Mouse (Mus musculus) liver, embryonic 11.5 days (tissue): ENCODE results near the gene Usp33. TPM values are rescaled to one million over a fixed set of nuclear protein-coding genes. Genes with fewer than 3 reads are reported as not detected.

Experiments used
- ATAC-seq: fragments of 200-750 bp; cut with Nextera tagmentation; replicated peaks from 2 replicates; pipeline ENCODE4 v1.8.0; 2017; ENCODE audit warnings: moderate number of reproducible peaks, mild to moderate bottlenecking, moderate TSS enrichment, moderate library complexity; ENCODE audit not compliant: low FRiP score
- DNase-seq: peaks from one replicate; pipeline ENCODE4 v3.0.0-alpha.2; 2017; ENCODE audit warnings: low spot score
- H3K27ac ChIP-seq: fragments of 300-500 bp; sonication (generic); 2 replicates; pipeline ENCODE4 v1.5.1; 2014; ENCODE audit warnings: mild to moderate bottlenecking, low read depth, low read length, control low read depth
- H3K27me3 ChIP-seq: fragments of 300-500 bp; sonication (generic); replicated peaks from 2 replicates; pipeline ENCODE4 v1.6.1; 2014; ENCODE audit warnings: low read length, mixed read lengths; ENCODE audit not compliant: control insufficient read depth, insufficient read depth
- H3K36me3 ChIP-seq: fragments of 300-500 bp; sonication (generic); 2 replicates; pipeline ENCODE4 v1.6.1; 2014; ENCODE audit warnings: mild to moderate bottlenecking, low read length, moderate library complexity, mixed read lengths; ENCODE audit not compliant: control insufficient read depth, insufficient read depth
- H3K4me1 ChIP-seq: fragments of 300-500 bp; sonication (generic); replicated peaks from 2 replicates; pipeline ENCODE4 v1.6.1; 2014; ENCODE audit warnings: low read length, mixed read lengths; ENCODE audit not compliant: control insufficient read depth, insufficient read depth
- H3K4me2 ChIP-seq: fragments of 300-500 bp; sonication (generic); 2 replicates; pipeline ENCODE4 v1.6.1; 2014; ENCODE audit warnings: mild to moderate bottlenecking, control low read depth, moderate library complexity
- H3K4me3 ChIP-seq: fragments of 300-500 bp; sonication (generic); 2 replicates; pipeline ENCODE4 v1.5.1; 2014; ENCODE audit warnings: low read depth, low read length, control low read depth
- H3K9ac ChIP-seq: fragments of 300-500 bp; sonication (generic); 2 replicates; pipeline ENCODE4 v1.6.1; 2014; ENCODE audit warnings: low read depth, low read length, control low read depth
- H3K9me3 ChIP-seq: fragments of 300-500 bp; sonication (generic); 2 replicates; pipeline ENCODE4 v1.6.1; 2016; ENCODE audit warnings: low read length, inconsistent platforms, mixed read lengths; ENCODE audit not compliant: control insufficient read depth
- WGBS: fragments of 180-500 bp; shearing (Covaris S2); extraction: QIAGEN DNeasy Blood & Tissue Kit; methylation state at CpG from one replicate; pipeline ENCODE4 v1.1.7; 2014; 5-methylcytosine and 5-hydroxymethylcytosine counted together
- polyA plus RNA-seq: library from polyadenylated mRNA; unstranded; fragments of >200 nt; fragmentation: Nextera tagmentation; extraction: Ambion mirVana; gene quantifications from 2 replicates; pipeline ENCODE4 v1.2.1, GENCODE M21; 2014

Gene Usp33
- polyA plus RNA-seq, 1 experiment from 2014 or later = 42.0 TPM

DNA sequence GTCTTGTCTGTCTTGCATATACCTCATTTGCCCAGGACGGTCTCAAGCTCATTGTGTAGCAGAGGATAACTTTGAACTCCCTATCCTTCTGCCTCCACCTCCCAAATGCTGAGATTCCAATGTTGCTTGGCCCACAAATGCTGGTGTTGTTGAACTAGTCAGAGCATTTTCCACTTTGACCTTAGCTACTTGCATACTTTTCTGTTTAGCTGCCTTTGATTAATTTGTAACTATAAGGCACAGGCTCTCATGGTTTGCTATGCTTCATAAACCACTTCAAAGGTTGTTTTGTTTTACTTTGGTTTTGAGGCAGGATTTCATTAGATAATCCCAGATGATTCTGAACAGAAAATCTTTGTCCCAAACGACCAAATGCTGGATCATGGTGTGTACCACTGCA is 57.5 kb downstream of the Usp33 start:
- no peak for DNase-seq

DNA sequence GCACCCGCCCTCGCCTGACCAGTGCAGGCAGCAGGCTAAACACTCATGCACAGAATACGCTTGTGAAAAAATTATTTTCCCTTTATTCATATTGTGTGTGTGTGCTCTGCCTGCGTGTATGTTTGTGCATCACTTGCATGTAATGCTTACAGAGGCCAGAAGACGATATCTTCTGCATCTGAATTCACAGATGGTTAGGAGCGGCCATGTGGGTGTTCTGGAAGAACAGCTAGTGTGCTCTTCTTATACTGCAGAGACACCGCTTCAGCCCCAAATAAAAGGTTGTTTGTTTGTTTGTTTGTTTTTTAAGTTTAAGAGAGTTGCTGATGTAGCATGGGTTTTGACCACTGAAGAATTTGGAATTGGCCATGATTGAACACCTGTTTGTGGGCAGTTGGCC is 59.1 kb downstream of the Usp33 start:
- H3K4me2 ChIP-seq = peak overlapping the region; percentile 46; the same call in 1 of the 2 replicates
- no peak; the same call in 1 of the 2 replicates for ATAC-seq

More for the DNA sequence above, 57.5 kb downstream of the Usp33 start:
- H3K9ac ChIP-seq = no peak overlapping the region
- H3K4me1 ChIP-seq = peaks cover 54% of the 10 kb centered on the region
- WGBS = 70% methylated on average over 2 of the region's 2 CpGs
- H3K36me3 ChIP-seq = peaks cover 4% of the 10 kb centered on the region; the same call in 1 of the 2 replicates
- no peak overlapping the region for H3K27ac ChIP-seq
- H3K27me3 ChIP-seq = no peaks in the 10 kb centered on the region
- ATAC-seq = no peak
- H3K4me3 ChIP-seq = no peak overlapping the region
- no peak overlapping the region for H3K4me2 ChIP-seq
- H3K9me3 ChIP-seq = no peaks in the 10 kb centered on the region

DNA sequence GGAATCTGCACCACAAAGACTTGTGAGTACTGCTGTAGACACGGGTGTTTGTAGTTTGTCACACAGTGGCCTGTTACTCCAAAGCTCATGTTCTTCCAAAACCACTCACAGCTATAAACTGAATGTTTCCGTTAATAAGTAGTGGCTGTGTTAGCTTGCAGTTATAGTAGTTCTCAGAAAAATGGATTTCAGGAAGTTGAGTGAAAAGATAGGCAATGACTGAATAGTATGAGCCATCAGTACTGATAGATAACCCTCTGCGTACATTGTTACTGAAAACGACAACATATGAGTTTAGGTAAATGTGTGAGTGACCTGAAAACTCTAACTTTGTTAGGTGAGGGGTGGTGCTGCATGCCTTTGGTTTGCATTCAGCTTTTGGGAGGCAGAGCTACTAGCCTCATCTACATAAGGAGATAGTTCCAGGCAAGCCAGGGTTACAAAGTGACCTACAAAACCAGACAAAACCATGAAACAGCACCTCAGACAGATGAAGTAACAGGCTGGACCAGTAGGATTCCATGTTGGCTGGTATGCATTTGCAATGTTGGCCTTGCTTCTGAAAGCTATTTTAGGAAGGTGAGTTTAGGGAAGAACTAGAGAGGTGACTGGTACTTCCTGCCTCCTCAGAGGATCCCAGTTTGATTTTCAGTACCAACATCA is 59.8 kb downstream of the Usp33 start:
- no peaks in the 10 kb centered on the region for H3K9me3 ChIP-seq
- ATAC-seq (peak; percentile 56), DNase-seq (no peak)
- H3K36me3 ChIP-seq = no peaks in the 10 kb centered on the region
- H3K27me3 ChIP-seq = no peaks in the 10 kb centered on the region
- WGBS = 47% methylated on average over 4 of the region's 4 CpGs
- H3K4me1 ChIP-seq = peaks cover 58% of the 10 kb centered on the region
- peak overlapping the region; percentile 34; the same call in 1 of the 2 replicates for H3K27ac ChIP-seq
- H3K4me2 ChIP-seq = peak overlapping the region; percentile 46; the same call in 1 of the 2 replicates
- no peak overlapping the region for H3K9ac ChIP-seq
- H3K4me3 ChIP-seq = no peak overlapping the region

More for the DNA sequence above, 59.1 kb downstream of the Usp33 start:
- Histone ChIP-seq H3K27me3 (no peaks in the 10 kb centered on the region), H3K36me3 (no peaks in the 10 kb centered on the region), H3K9me3 (no peaks in the 10 kb centered on the region), H3K4me1 (peaks cover 51% of the 10 kb centered on the region), H3K9ac (no peak overlapping the region), H3K4me3 (no peak overlapping the region), H3K27ac (peak overlapping the region; percentile 34; the same call in 1 of the 2 replicates)
- no peak for DNase-seq
- 77% methylated on average over 7 of the region's 7 CpGs for WGBS

DNA sequence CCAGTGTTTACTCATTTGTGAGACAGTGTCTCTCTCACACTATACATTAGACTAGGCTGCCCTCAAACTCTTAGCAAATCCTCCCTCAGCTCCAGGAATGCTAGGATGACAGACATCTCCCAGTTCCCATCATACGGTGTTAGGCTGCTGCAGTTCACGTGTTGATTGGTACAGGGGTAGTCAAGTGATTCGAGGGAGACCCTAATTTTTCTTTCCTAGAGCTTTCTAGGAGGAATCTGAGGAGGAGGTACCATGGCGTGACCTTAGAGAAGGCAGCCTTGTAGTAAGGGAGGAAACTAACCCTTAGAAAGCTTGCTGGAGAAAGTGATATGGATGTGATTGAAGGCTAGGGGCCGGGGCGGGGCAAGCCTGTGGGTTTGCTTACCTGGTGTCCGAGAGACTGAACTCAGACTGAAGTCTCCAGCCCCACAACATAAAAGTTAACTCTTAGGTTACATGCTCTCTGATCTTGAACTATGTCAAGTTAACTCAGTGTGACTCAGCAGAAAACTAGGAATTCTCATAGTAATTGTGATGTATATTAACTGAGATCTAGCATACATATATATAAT is 64.8 kb downstream of the Usp33 start:
- DNase-seq = no peak
- ATAC-seq = no peak
- Histone ChIP-seq H3K4me3 (no peak overlapping the region), H3K9me3 (no peaks in the 10 kb centered on the region), H3K4me1 (peaks cover 26% of the 10 kb centered on the region), H3K4me2 (no peak overlapping the region), H3K27me3 (no peaks in the 10 kb centered on the region), H3K27ac (peak overlapping the region; percentile 19; the same call in 1 of the 2 replicates), H3K9ac (0 out of 2 replicates have a peak overlapping the region, but pooled peaks have one; percentile 5), H3K36me3 (no peaks in the 10 kb centered on the region)
- 58% methylated on average over 7 of the region's 7 CpGs for WGBS

DNA sequence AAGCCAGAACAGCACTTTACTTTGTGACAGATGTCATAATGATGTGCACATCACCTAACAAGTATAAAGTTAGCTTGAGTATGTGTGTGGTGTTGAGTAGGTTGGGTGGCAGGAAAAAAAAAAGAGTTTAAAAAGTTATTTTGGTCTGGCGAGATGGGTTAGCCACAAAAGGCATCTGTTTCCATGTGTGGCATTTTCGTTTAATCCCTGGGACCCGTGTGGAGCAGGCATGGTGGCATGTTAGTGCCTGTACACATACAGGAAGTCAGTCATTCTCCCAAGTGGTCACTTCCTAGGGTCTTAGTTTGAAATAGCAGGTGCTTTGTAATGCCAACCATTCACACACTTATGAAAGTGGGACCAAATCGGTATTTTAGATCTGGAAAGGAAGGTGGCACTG is 66.1 kb downstream of the Usp33 start:
- no peak overlapping the region for H3K9ac ChIP-seq
- 83% methylated on average over 4 of the region's 4 CpGs for WGBS
- no peaks in the 10 kb centered on the region for H3K36me3 ChIP-seq
- ATAC-seq (no peak), DNase-seq (no peak)
- H3K27ac ChIP-seq = no peak overlapping the region
- no peak overlapping the region for H3K4me2 ChIP-seq
- H3K4me1 ChIP-seq = peaks cover 14% of the 10 kb centered on the region
- H3K9me3 ChIP-seq = no peaks in the 10 kb centered on the region
- no peak overlapping the region for H3K4me3 ChIP-seq
- H3K27me3 ChIP-seq = no peaks in the 10 kb centered on the region

DNA sequence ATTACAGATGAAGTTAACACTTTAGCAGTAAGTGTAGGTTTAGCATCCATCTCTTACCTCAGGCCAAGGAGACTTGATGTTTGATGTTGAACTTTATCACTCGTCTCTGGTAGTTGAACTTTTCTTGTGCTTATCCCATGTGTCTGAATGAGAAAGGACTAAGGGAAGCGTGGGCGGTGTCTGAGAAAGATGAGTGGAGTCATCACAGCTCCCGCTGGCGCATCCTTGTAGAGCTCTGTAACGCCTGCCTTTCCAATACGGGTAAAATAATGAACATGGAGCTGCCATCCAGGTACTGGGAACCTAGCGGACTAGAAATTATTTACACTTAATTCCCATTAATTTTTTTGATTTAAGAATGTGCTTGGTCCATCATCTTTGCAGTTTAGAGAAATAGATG is 82.6 kb downstream of the Usp33 start:
- ATAC-seq (no peak), DNase-seq (no peak)
- Histone ChIP-seq H3K27ac (no peak overlapping the region), H3K27me3 (no peaks in the 10 kb centered on the region), H3K4me2 (no peak overlapping the region), H3K9me3 (no peaks in the 10 kb centered on the region), H3K4me3 (no peak overlapping the region), H3K4me1 (no peaks in the 10 kb centered on the region; the same call in 1 of the 2 replicates), H3K9ac (no peak overlapping the region), H3K36me3 (peaks cover 13% of the 10 kb centered on the region; the same call in 1 of the 2 replicates)
- WGBS = 91% methylated on average over 8 of the region's 8 CpGs

DNA sequence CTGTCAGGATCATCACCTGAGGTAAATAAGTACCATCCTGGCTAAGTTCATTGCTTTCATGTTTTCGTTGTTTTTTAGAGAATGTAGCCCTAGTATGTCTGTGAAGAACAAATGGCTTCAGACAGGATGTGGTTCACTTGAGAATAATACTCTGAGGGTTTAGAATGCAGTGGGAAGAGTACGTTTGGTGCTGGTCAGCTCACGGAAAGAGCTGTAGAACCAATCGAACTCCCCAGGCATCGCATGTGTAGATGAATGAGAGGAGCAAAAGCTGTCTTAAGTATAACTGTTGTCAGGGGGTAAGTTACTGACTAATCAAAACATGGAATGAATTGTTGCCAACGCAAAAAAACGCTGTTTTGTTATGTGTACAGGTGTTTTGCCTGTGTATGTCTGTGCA is 86.4 kb downstream of the Usp33 start:
- DNase-seq = no peak
- Histone ChIP-seq H3K9me3 (no peaks in the 10 kb centered on the region), H3K36me3 (peaks cover 14% of the 10 kb centered on the region; the same call in 1 of the 2 replicates), H3K4me1 (peaks cover 8% of the 10 kb centered on the region), H3K27ac (no peak overlapping the region), H3K9ac (no peak overlapping the region), H3K27me3 (no peaks in the 10 kb centered on the region), H3K4me2 (no peak overlapping the region), H3K4me3 (no peak overlapping the region)
- 92% methylated on average over 7 of the region's 7 CpGs for WGBS
- no peak for ATAC-seq

DNA sequence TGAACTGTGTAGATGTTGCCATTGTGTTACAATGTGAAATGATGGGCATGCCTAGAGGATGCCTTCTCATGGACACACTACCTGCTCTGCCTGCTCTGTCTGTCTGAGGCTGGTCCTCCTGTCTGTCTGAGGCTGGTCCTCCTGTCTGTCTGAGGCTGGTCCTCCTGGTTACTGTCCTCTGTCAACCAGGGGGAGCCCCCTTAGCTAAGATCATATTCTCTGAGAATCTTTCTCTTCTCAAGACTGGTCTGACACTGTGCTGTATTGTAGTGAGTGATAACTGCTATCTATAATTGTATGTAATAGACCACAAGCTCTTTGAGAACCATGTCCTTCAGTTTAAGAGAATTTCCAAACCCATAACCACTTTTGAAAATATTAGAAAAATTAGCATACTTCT is 89.3 kb downstream of the Usp33 start:
- H3K9me3 ChIP-seq = no peaks in the 10 kb centered on the region
- H3K27ac ChIP-seq = no peak overlapping the region
- ATAC-seq (peak; percentile 65), DNase-seq (no peak)
- no peaks in the 10 kb centered on the region for H3K27me3 ChIP-seq
- H3K4me3 ChIP-seq = no peak overlapping the region
- H3K4me2 ChIP-seq = no peak overlapping the region
- H3K4me1 ChIP-seq = peaks cover 8% of the 10 kb centered on the region
- H3K36me3 ChIP-seq = peaks cover 7% of the 10 kb centered on the region; the same call in 1 of the 2 replicates
- no peak overlapping the region for H3K9ac ChIP-seq

DNA sequence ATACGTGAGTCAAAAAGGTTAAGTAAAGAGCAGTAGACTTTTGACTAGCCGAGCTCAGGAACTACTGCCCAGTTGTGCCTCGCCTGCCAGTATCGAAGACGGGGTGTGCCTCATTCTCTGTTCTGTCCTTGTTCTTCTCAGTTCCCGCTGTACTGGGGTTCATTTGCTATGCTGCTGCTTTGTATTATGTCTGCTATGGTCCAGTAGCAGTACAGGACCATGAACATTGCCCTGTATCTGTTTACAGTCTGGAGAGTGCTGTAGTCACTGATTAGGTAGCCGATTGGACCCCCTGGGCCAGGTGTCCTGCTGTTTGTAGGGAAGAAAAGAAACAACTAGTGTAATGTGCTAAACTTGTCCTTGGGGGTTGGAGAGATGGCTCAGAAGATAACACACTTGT is 91.8 kb downstream of the Usp33 start:
- no peak overlapping the region for H3K4me3 ChIP-seq
- DNase-seq = no peak
- H3K36me3 ChIP-seq = peaks cover 3% of the 10 kb centered on the region; the same call in 1 of the 2 replicates
- H3K4me1 ChIP-seq = peaks cover 8% of the 10 kb centered on the region
- no peaks in the 10 kb centered on the region for H3K9me3 ChIP-seq
- peak; percentile 44; the same call in 1 of the 2 replicates for ATAC-seq
- H3K9ac ChIP-seq = no peak overlapping the region
- WGBS = 95% methylated on average over 7 of the region's 7 CpGs
- no peaks in the 10 kb centered on the region for H3K27me3 ChIP-seq
- H3K27ac ChIP-seq = no peak overlapping the region
- no peak overlapping the region for H3K4me2 ChIP-seq
